8 mouse cellular contexts compared by ENCODE assay signal in the genomic region with DNA sequence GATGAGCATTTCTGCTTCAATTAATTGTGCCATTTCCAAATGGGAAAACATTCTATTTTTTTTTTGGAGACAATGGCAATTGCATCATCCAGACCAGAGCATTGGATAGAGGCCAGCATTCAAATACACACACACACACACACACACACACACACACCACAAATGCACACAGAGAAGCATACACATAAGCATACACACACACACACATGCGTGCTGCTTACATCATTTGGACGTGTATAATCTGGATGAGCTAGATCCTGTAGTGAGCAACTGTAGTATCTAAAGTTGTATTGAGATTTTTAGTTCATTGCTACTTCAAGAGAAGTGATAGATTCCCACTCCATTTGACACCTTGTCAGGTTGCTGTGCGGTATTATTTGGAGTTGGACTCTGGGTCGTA. TPM values are rescaled to one million over a fixed set of nuclear protein-coding genes. Genes with fewer than 3 reads are reported as not detected.
DNase-seq lines count a peak whose midpoint lies in the region; ATAC-seq and TF ChIP-seq lines count a peak whose summit lies in the region.
"Not testable (repeated sequence)": the region's sequence is repeated elsewhere in the genome, so short reads cannot be mapped to it uniquely, and the experiment has no call there.

No protein-coding gene starts in this region.

- not testable (repeated sequence) for H3K4me3 ChIP-seq in ES-E14 (ENCODE audit: insufficient read depth in 1 of 2, low read depth in 1 of 2, low read length in 2 of 2, poor library complexity in 1 of 2, severe bottlenecking in 1 of 2); hindbrain, postnatal 0 days (ENCODE audit: low read length); liver, embryonic 15.5 days (replicated peaks)

- H3K9me3 ChIP-seq in ES-E14 (ENCODE audit: control insufficient read depth, insufficient read depth, low read depth, low read length): peaks cover 78% of the 10 kb centered on the region
- H3K9me3 ChIP-seq in hindbrain, postnatal 0 days (ENCODE audit: low read length); liver, embryonic 15.5 days (replicated peaks): not testable (repeated sequence)

- not testable (repeated sequence) for H3K4me1 ChIP-seq in ES-E14 (ENCODE audit: control insufficient read depth in 2 of 2, insufficient read depth in 2 of 2, low read length in 2 of 2, poor library complexity in 1 of 2); hindbrain, postnatal 0 days (ENCODE audit: insufficient read depth, low read length); liver, embryonic 15.5 days (replicated peaks)

- DNase-seq in ES-E14 (ENCODE audit: low read depth, low spot score): peak; percentile 34
- peak; percentile 5 for DNase-seq in c-Kit-positive CD71-negative TER-119-negative erythroid progenitor cells, embryonic 14.5 days (ENCODE audit: low read depth)
- DNase-seq in frontal cortex, postnatal 10 days (ENCODE audit: low spot score in 2 of 2): peak; percentile 11 to 12
- peak; percentile 5 for DNase-seq in hindbrain, postnatal 0 days (ENCODE audit: low spot score)
- DNase-seq in layer of hippocampus, adult 9-11 months: peak; percentile 40
- DNase-seq in retina, postnatal 1 day: peak; percentile 35
- peak; percentile 15 for DNase-seq in urinary bladder, postnatal 25 days (ENCODE audit: low spot score)

- 70% methylated on average over 4 of the region's 4 CpGs for WGBS in hindbrain, postnatal 0 days
- 53% methylated on average over 4 of the region's 4 CpGs for WGBS in liver, embryonic 15.5 days (ENCODE audit: insufficient replicate concordance)

- in situ Hi-C loops in ES-E14 (cut with MboI; ENCODE audit: low sequenced_read_pairs in 2 of 2, unreplicated experiment in 2 of 2): not testable (repeated sequence)

- H3K4me2 ChIP-seq in hindbrain, postnatal 0 days (ENCODE audit: low read depth, low read length); liver, embryonic 15.5 days: not testable (repeated sequence)

- H3K9ac ChIP-seq in ES-E14 (ENCODE audit: insufficient read depth, low read depth, low read length, poor library complexity, severe bottlenecking); hindbrain, postnatal 0 days (replicated peaks; ENCODE audit: low read length); liver, embryonic 15.5 days: not testable (repeated sequence)

- TF ChIP-seq CTCF in hindbrain, postnatal 0 days (IDR thresholded peaks at IDR 0.05; ENCODE audit: low read depth): not testable (repeated sequence)

- not testable (repeated sequence) for ATAC-seq in hindbrain, postnatal 0 days
- ATAC-seq in liver, embryonic 15.5 days (ENCODE audit: insufficient read depth): peak; percentile 25; the same call in 1 of the 2 replicates

- peaks cover 82% of the 10 kb centered on the region for H3K36me3 ChIP-seq in ES-E14 (ENCODE audit: control insufficient read depth, insufficient read depth, low read length, poor library complexity, severe bottlenecking)
- not testable (repeated sequence) for H3K36me3 ChIP-seq in hindbrain, postnatal 0 days (ENCODE audit: insufficient read depth, low read length)
- peaks cover 35% of the 10 kb centered on the region for H3K36me3 ChIP-seq in liver, embryonic 15.5 days (replicated peaks)

- H3K27ac ChIP-seq in ES-E14 (ENCODE audit: insufficient read depth, low read depth, low read length, poor library complexity, severe bottlenecking); hindbrain, postnatal 0 days; liver, embryonic 15.5 days (replicated peaks): not testable (repeated sequence)

- not testable (repeated sequence) for H3K27me3 ChIP-seq in hindbrain, postnatal 0 days (ENCODE audit: insufficient read depth, low read length); liver, embryonic 15.5 days

RNA-seq across cellular contexts. Expression of gene Gm21887, which starts 35.0 kb away (rescaled TPM):
- 165 and 322 TPM in 2 replicates for total RNA-seq in ES-E14 (2012; rRNA removed)
- 8.3 and 87.1 TPM in 2 replicates for total RNA-seq in hindbrain, postnatal 0 days (2014; rRNA removed)
- polyA plus RNA-seq in hindbrain, postnatal 0 days (2015; fragmentation: Nextera tagmentation; extraction: Ambion mirVana): 194 and 245 TPM in 2 replicates
- 66.4 and 85.9 TPM in 2 replicates for polyA plus RNA-seq in liver, embryonic 15.5 days (2015; fragmentation: Nextera tagmentation; extraction: Ambion mirVana)
